Mouse (Mus musculus) heart, embryonic 14.5 days (tissue): ENCODE measurements around the gene Tmem255b. TPM values are rescaled to one million over a fixed set of nuclear protein-coding genes. Genes with fewer than 3 reads are reported as not detected.
A peak's percentile ranks its signal among the peaks of the same experiment; 100 is the strongest.

Experiments used
- ATAC-seq: fragments of 200-750 bp; cut with Nextera tagmentation; 2 replicates; pipeline ENCODE4 v1.8.0; 2017; ENCODE audit warnings: low read depth, moderate TSS enrichment; ENCODE audit not compliant: insufficient number of reproducible peaks, insufficient read depth, low FRiP score
- H3K27ac ChIP-seq, 2 experiments: fragments of 200-500 bp in 1 of 2; fragments of 300-500 bp in 1 of 2; sonication (generic) in 1 of 2; replicated peaks in 1 of 2; 2 replicates each; pipeline ENCODE4 v1.5.1; 2012 to 2014; ENCODE audit warnings: low read depth in 2 of 2, low read length in 2 of 2, control low read depth in 1 of 2, mild to moderate bottlenecking in 1 of 2, mixed read lengths in 1 of 2; ENCODE audit not compliant: control insufficient read depth in 1 of 2, insufficient read depth in 1 of 2
- H3K27me3 ChIP-seq: fragments of 300-500 bp; sonication (generic); 2 replicates; pipeline ENCODE4 v1.6.1; 2014; ENCODE audit warnings: mild to moderate bottlenecking, low read length, control low read depth; ENCODE audit not compliant: control insufficient read depth, insufficient read depth
- H3K36me3 ChIP-seq: fragments of 300-500 bp; sonication (generic); 2 replicates; pipeline ENCODE4 v1.6.1; 2014; ENCODE audit warnings: mild to moderate bottlenecking, control low read depth, low read length, mixed read lengths; ENCODE audit not compliant: control insufficient read depth, insufficient read depth
- H3K4me1 ChIP-seq, 2 experiments: fragments of 200-500 bp in 1 of 2; fragments of 300-500 bp in 1 of 2; sonication (generic) in 1 of 2; 2 replicates each; pipeline ENCODE4 v1.6.1; 2012 to 2014; ENCODE audit warnings: low read length in 2 of 2, control low read depth in 1 of 2, mixed read lengths in 1 of 2; ENCODE audit not compliant: control insufficient read depth in 2 of 2, insufficient read depth in 2 of 2
- H3K4me2 ChIP-seq: fragments of 300-500 bp; sonication (generic); 2 replicates; pipeline ENCODE4 v1.6.1; 2014; ENCODE audit warnings: mild to moderate bottlenecking, low read length
- H3K4me3 ChIP-seq, 2 experiments: fragments of 200-500 bp in 1 of 2; fragments of 300-500 bp in 1 of 2; sonication (generic) in 1 of 2; 2 replicates each; pipeline ENCODE4 v1.5.1; 2012 to 2014; ENCODE audit warnings: low read length in 2 of 2, mild to moderate bottlenecking in 2 of 2, control low read depth in 1 of 2, low read depth in 1 of 2, moderate library complexity in 1 of 2; ENCODE audit not compliant: control insufficient read depth in 1 of 2, insufficient read depth in 1 of 2
- H3K9ac ChIP-seq: fragments of 300-500 bp; sonication (generic); 2 replicates; pipeline ENCODE4 v1.6.1; 2014; ENCODE audit warnings: mild to moderate bottlenecking, low read length
- H3K9me3 ChIP-seq: fragments of 300-500 bp; sonication (generic); 2 replicates; pipeline ENCODE4 v1.6.1; 2016; ENCODE audit warnings: low read length, control low read depth; ENCODE audit not compliant: control insufficient read depth
- WGBS: fragments of 180-500 bp; shearing (Covaris S2); extraction: QIAGEN DNeasy Blood & Tissue Kit; methylation state at CpG from one replicate; pipeline ENCODE4 v1.1.7; 2014; 5-methylcytosine and 5-hydroxymethylcytosine counted together
- polyA plus RNA-seq: library from polyadenylated mRNA; unstranded; fragments of >200 nt; fragmentation: Nextera tagmentation; extraction: Ambion mirVana; gene quantifications from 2 replicates; pipeline ENCODE4 v1.2.1, GENCODE M21; 2014

Tmem255b gene
- polyA plus RNA-seq, 1 experiment from 2014 or later, result 0.97 TPM

- peaks cover 94% of the 10 kb centered on the region for H3K36me3 ChIP-seq
- no peaks in the 10 kb centered on the region for H3K9me3 ChIP-seq
- ATAC-seq, result no peak
- no peak overlapping the region for H3K27ac ChIP-seq
- no peak overlapping the region for H3K9ac ChIP-seq
- H3K4me3 ChIP-seq, result no peak overlapping the region
- WGBS, result 73% methylated on average over 7 of the region's 7 CpGs
- no peak overlapping the region for H3K4me2 ChIP-seq
- H3K27me3 ChIP-seq, result no peaks in the 10 kb centered on the region
- H3K4me1 ChIP-seq, result peaks cover under 1 to 4% of the 10 kb centered on the region in 2 experiments; a peak in 1 of 4 replicates
Observed at GRCm38 (mm10) chr8:13481089-13481554, 46.1 kb downstream of the Tmem255b start.

GRCm38 (mm10) chr8:13481596-13481995 is 46.6 kb downstream of the Tmem255b start:
- 84% methylated on average over 3 of the region's 3 CpGs for WGBS
- Histone ChIP-seq H3K4me1 (peaks cover 2 to 6% of the 10 kb centered on the region in 2 experiments; a peak in 2 of 4 replicates), H3K4me3 (no peak overlapping the region), H3K36me3 (peaks cover 90% of the 10 kb centered on the region), H3K27me3 (no peaks in the 10 kb centered on the region), H3K4me2 (no peak overlapping the region), H3K27ac (no peak overlapping the region), H3K9ac (no peak overlapping the region), H3K9me3 (no peaks in the 10 kb centered on the region)
- ATAC-seq, result no peak

- WGBS, result 81% methylated on average over 2 of the region's 2 CpGs
- ATAC-seq, result no peak
- H3K27me3 ChIP-seq, result no peaks in the 10 kb centered on the region
- no peak overlapping the region for H3K9ac ChIP-seq
- no peak overlapping the region for H3K4me3 ChIP-seq
- no peak overlapping the region for H3K27ac ChIP-seq
- H3K4me2 ChIP-seq, result no peak overlapping the region
- H3K9me3 ChIP-seq, result no peaks in the 10 kb centered on the region
- H3K4me1 ChIP-seq, result peaks cover 2 to 11% of the 10 kb centered on the region in 2 experiments; a peak in 2 of 4 replicates
- H3K36me3 ChIP-seq, result peaks cover 84% of the 10 kb centered on the region
Observed at GRCm38 (mm10) chr8:13482101-13482801, 47.3 kb downstream of the Tmem255b start.

- H3K27ac ChIP-seq, result no peak overlapping the region
- H3K4me1 ChIP-seq, result peaks cover 2 to 11% of the 10 kb centered on the region in 2 experiments; a peak in 2 of 4 replicates
- no peaks in the 10 kb centered on the region for H3K9me3 ChIP-seq
- no peak overlapping the region for H3K4me3 ChIP-seq
- H3K27me3 ChIP-seq, result no peaks in the 10 kb centered on the region
- H3K36me3 ChIP-seq, result peaks cover 79% of the 10 kb centered on the region
- no peak overlapping the region for H3K4me2 ChIP-seq
- H3K9ac ChIP-seq, result no peak overlapping the region
- WGBS, result 72% methylated on average over 5 of the region's 5 CpGs
- ATAC-seq, result no peak
Observed at GRCm38 (mm10) chr8:13483191-13483590, 48.2 kb downstream of the Tmem255b start.

GRCm38 (mm10) chr8:13489351-13489750 is 54.4 kb downstream of the Tmem255b start:
- WGBS, result 78% methylated on average over 3 of the region's 3 CpGs
- H3K36me3 ChIP-seq, result peaks cover 44% of the 10 kb centered on the region
- H3K27ac ChIP-seq, result peak overlapping the region in 1 of 2 experiments; percentile 56; a peak in 2 of 4 replicates
- ATAC-seq, result no peak
- H3K9ac ChIP-seq, result peak overlapping the region; percentile 51; the same call in 1 of the 2 replicates
- no peaks in the 10 kb centered on the region for H3K9me3 ChIP-seq
- H3K4me2 ChIP-seq, result peak overlapping the region; percentile 44
- H3K4me3 ChIP-seq, result no peak overlapping the region
- H3K27me3 ChIP-seq, result no peaks in the 10 kb centered on the region
- H3K4me1 ChIP-seq, result peaks cover 39 to 56% of the 10 kb centered on the region in 2 experiments

- peaks cover 35% of the 10 kb centered on the region for H3K36me3 ChIP-seq
- no peaks in the 10 kb centered on the region for H3K9me3 ChIP-seq
- 23% methylated on average over 13 of the region's 13 CpGs for WGBS
- peak overlapping the region; percentile 51; the same call in 1 of the 2 replicates for H3K9ac ChIP-seq
- H3K27ac ChIP-seq, result peak overlapping the region; percentile 15 to 56; a peak in 2 of 4 replicates
- no peak for ATAC-seq
- no peaks in the 10 kb centered on the region; the same call in 1 of the 2 replicates for H3K27me3 ChIP-seq
- no peak overlapping the region; a peak in 1 of 4 replicates for H3K4me3 ChIP-seq
- peak overlapping the region; percentile 44 for H3K4me2 ChIP-seq
- peaks cover 41 to 60% of the 10 kb centered on the region in 2 experiments for H3K4me1 ChIP-seq
Observed at GRCm38 (mm10) chr8:13489986-13490910, 55.3 kb downstream of the Tmem255b start.

- ATAC-seq, result no peak
- peak overlapping the region in 1 of 2 experiments; percentile 86; a peak in 2 of 4 replicates for H3K27ac ChIP-seq
Observed at GRCm38 (mm10) chr8:13491491-13492010, 56.6 kb downstream of the Tmem255b start.

More at GRCm38 (mm10) chr8:13491491-13492010, 56.6 kb downstream of the Tmem255b start:
- H3K4me3 ChIP-seq, result peak overlapping the region in 1 of 2 experiments; percentile 15; a peak in 1 of 4 replicates
- WGBS, result 75% methylated on average over 14 of the region's 14 CpGs
- peaks cover 39 to 55% of the 10 kb centered on the region in 2 experiments for H3K4me1 ChIP-seq
- no peaks in the 10 kb centered on the region; the same call in 1 of the 2 replicates for H3K27me3 ChIP-seq
- peak overlapping the region; percentile 44; the same call in 1 of the 2 replicates for H3K9ac ChIP-seq
- peak overlapping the region; percentile 71 for H3K4me2 ChIP-seq
- no peaks in the 10 kb centered on the region for H3K9me3 ChIP-seq
- H3K36me3 ChIP-seq, result peaks cover 29% of the 10 kb centered on the region
